Mouse (Mus musculus): Measurements from ENCODE around the gene Nap1l1.

- TF ChIP-seq CTCF (IDR thresholded peaks at IDR 0.05; ENCODE audit: control insufficient read depth, insufficient read depth, low read length) (no peak), POLR2A (IDR thresholded peaks at IDR 0.05; ENCODE audit: borderline replicate concordance, control insufficient read depth, low read depth, low read length) (no peak)
Measured at GRCm38 (mm10) chr10:111488793-111489192, 15.8 kb downstream of the Nap1l1 start.

Data from bone marrow, adult 2 months (tissue).